Mouse (Mus musculus) hindbrain, embryonic 10.5 days (tissue): ENCODE measurements around the gene Fam45a. TPM values are rescaled to one million over a fixed set of nuclear protein-coding genes. Genes with fewer than 3 reads are reported as not detected.
"Not testable (repeated sequence)": the region's sequence is repeated elsewhere in the genome, so short reads cannot be mapped to it uniquely, and the experiment has no call there.

Experiments
- DNase-seq: peaks from one replicate; pipeline ENCODE4 v3.0.0-alpha.2; 2017; ENCODE audit warnings: low spot score
- H3K27ac ChIP-seq: fragments of 300-500 bp; sonication (generic); 2 replicates; pipeline ENCODE4 v1.5.1; 2016; ENCODE audit warnings: mild to moderate bottlenecking, moderate library complexity
- H3K27me3 ChIP-seq: fragments of 300-500 bp; sonication (generic); 2 replicates; pipeline ENCODE4 v1.6.1; 2016; ENCODE audit warnings: mild to moderate bottlenecking; ENCODE audit not compliant: poor library complexity, insufficient read depth, severe bottlenecking
- H3K36me3 ChIP-seq: fragments of 300-500 bp; sonication (generic); 2 replicates; pipeline ENCODE4 v1.6.1; 2016; ENCODE audit warnings: mild to moderate bottlenecking, moderate library complexity
- H3K4me1 ChIP-seq: fragments of 300-500 bp; sonication (generic); replicated peaks from 2 replicates; pipeline ENCODE4 v1.6.1; 2016; ENCODE audit warnings: mild to moderate bottlenecking
- H3K4me3 ChIP-seq: fragments of 300-500 bp; sonication (generic); 2 replicates; pipeline ENCODE4 v1.5.1; 2016; ENCODE audit warnings: mild to moderate bottlenecking, moderate library complexity
- H3K9me3 ChIP-seq: fragments of 300-500 bp; sonication (generic); 2 replicates; pipeline ENCODE4 v1.6.1; 2016; ENCODE audit warnings: mild to moderate bottlenecking, moderate library complexity
- WGBS: fragments of 180-500 bp; shearing (Covaris S2); methylation state at CpG from one replicate; pipeline ENCODE4 v1.1.7; 2016; 5-methylcytosine and 5-hydroxymethylcytosine counted together
- polyA plus RNA-seq: library from polyadenylated mRNA; unstranded; fragments of >200 nt; fragmentation: Nextera tagmentation; extraction: Ambion mirVana; gene quantifications from 2 replicates; pipeline ENCODE4 v1.2.1, GENCODE M21; 2016

Gene Fam45a
- polyA plus RNA-seq, 1 experiment from 2014 or later: 30.8 TPM

DNA sequence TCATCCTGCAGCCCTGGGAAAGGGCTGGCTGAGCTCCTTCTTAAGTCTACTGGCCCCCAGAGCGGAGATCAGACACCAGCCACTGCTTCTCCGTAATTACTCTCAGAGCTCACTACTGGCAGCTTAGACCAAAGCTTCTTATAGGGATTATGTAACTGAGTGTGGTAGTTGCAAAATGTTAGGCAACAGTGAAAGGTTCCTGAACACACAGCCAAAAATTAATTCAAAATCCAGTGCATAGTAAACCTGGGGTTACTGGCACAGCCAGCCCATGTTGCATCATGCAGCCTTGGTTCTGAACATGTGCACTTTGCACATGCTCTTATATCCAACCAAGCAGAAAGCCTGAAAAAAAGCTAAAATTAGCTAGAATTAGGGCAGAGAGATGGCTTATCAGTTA, 16.1 kb upstream of the Fam45a start:
- DNase-seq: no peak
- H3K27ac ChIP-seq: no peak overlapping the region
- H3K4me3 ChIP-seq: no peak overlapping the region
- 92% methylated on average over 2 of the region's 2 CpGs for WGBS
- no peaks in the 10 kb centered on the region for H3K27me3 ChIP-seq
- no peaks in the 10 kb centered on the region for H3K36me3 ChIP-seq
- H3K4me1 ChIP-seq: no peaks in the 10 kb centered on the region; the same call in 1 of the 2 replicates
- H3K9me3 ChIP-seq: no peaks in the 10 kb centered on the region

DNA sequence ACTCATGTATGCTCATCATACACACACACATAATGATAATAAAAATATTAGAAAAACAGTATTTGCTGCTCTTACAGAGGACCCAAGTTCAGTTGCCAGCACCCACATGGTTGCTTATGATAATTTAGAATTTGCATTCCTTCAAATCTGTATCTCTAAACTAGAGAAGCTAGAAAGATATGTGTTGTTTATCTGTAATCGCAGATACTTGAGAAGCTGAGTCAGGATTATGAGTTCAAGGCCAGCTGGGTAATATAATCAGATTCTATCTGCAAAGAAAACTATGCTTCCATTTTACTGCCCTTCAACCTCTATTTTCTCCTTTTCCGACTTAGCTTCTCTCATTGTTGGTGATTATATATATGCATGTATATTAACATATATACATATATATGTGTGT, 14.0 kb upstream of the Fam45a start:
- H3K36me3 ChIP-seq: no peaks in the 10 kb centered on the region
- no peak for DNase-seq
- whole genome bisulfite sequencing: 85% methylated on average over 2 of the region's 2 CpGs
- no peak overlapping the region for H3K27ac ChIP-seq
- H3K27me3 ChIP-seq: no peaks in the 10 kb centered on the region
- no peak overlapping the region for H3K4me3 ChIP-seq
- no peaks in the 10 kb centered on the region for H3K4me1 ChIP-seq
- no peaks in the 10 kb centered on the region for H3K9me3 ChIP-seq

DNA sequence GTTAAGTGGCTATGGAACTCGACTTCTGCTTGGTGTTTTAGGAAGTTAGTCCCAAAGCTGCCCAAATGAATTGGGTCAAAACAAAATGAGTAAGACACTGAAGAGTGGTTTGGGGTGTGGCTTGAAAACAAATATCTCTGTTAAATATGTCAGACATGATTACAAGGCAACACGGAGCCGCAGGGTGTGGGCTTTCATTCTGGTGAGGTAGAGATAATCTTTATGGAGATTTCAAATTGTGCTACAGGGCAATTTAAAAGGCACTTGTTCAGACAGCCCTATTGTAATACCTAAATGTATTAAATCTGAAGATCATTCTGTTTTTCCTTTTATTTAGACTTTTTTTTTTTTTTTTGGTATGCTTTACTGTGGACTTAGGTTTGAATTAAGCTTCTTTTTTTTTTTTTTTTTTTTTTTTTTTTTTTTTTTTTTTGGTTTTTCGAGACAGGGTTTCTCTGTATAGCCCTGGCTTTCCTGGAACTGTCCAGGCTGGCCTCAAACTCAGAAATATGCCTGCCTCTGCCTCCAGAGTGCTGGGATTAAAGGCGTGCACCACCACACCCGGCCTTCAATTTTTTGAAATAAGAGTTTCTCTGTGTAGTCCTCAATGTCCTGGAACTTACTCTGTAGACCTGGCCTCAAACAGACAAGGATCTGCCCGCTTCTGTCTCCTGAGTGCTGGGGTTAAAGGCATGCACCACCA, 11.4 kb upstream of the Fam45a start:
- Histone ChIP-seq H3K36me3 (no peaks in the 10 kb centered on the region), H3K4me3 (no peak overlapping the region), H3K27ac (no peak overlapping the region), H3K4me1 (no peaks in the 10 kb centered on the region), H3K27me3 (no peaks in the 10 kb centered on the region), H3K9me3 (no peaks in the 10 kb centered on the region)
- 82% methylated on average over 7 of the region's 7 CpGs for WGBS
- no peak for DNase-seq

DNA sequence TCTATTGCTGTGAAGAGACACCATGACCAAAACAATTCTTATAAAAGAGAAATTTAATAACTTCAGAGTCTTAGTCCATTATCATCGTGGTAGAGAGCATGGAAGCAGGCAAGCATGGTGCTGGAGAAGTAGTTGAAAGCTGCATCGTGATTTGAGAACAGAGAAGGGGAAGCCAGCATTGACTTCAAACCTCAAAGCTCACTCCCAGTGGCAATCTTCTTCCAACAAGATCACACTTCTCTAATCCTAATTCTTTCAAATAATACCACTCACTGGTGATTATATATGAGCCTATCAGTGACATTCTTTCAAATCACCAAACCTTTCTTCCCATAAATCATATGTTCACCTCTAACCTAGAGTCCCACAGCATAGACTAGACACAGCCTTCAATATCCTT, 6.5 kb upstream of the Fam45a start:
- WGBS: 72% methylated on average over 2 of the region's 2 CpGs
- H3K9me3 ChIP-seq: no peaks in the 10 kb centered on the region
- no peaks in the 10 kb centered on the region for H3K27me3 ChIP-seq
- H3K36me3 ChIP-seq: no peaks in the 10 kb centered on the region
- no peak overlapping the region for H3K4me3 ChIP-seq
- H3K4me1 ChIP-seq: no peaks in the 10 kb centered on the region
- no peak overlapping the region for H3K27ac ChIP-seq
- DNase-seq: no peak

DNA sequence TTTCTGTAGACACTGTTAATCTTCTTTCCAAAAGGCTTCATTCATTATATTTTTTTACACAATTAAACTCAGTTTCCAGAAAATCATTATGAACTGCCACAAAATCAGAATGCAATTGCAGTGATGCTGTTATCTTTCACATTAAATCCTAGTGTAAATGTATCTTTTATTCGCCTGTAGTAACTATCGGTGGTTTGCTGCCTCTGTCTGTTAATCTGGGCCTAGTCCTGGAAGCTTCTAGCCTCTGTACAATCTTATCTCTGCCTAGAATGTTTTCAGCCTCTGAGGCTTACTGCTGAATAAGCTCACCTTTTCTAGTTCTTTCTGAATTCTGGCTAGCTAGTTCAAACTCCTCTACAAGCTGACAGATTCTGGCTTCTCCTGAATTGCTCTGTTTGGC, 1.5 kb upstream of the Fam45a start:
- Histone ChIP-seq H3K36me3 (peaks cover 7% of the 10 kb centered on the region; the same call in 1 of the 2 replicates), H3K9me3 (no peaks in the 10 kb centered on the region), H3K27ac (no peak overlapping the region), H3K27me3 (no peaks in the 10 kb centered on the region), H3K4me3 (no peak overlapping the region), H3K4me1 (peaks cover 14% of the 10 kb centered on the region)
- 96% methylated on average over 2 of the region's 2 CpGs for WGBS
- DNase-seq: no peak

DNA sequence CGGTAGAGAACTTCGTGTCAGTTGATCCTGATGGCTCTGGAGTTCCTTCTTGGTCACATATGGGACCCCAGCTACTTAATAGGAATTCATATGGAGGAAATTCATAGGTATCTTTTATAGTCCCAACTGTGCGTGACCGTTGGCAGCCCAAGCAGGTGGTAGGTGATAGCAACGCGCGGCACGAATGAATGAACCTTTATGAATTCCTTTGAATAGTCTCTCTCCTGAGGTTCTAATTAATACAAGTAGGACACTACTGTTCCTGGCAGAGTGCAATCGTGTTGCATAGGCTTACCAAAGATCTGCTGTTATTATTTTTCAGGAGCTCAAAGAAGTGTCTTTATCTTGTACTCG, 628 bp downstream of the Fam45a start:
- H3K4me1 ChIP-seq: peaks cover 14% of the 10 kb centered on the region
- no peaks in the 10 kb centered on the region for H3K9me3 ChIP-seq
- H3K4me3 ChIP-seq: peak overlapping the region; percentile 76
- WGBS: 24% methylated on average over 10 of the region's 10 CpGs
- no peaks in the 10 kb centered on the region for H3K27me3 ChIP-seq
- peaks cover 27% of the 10 kb centered on the region for H3K36me3 ChIP-seq
- no peak for DNase-seq
- H3K27ac ChIP-seq: peak overlapping the region; percentile 93

DNA sequence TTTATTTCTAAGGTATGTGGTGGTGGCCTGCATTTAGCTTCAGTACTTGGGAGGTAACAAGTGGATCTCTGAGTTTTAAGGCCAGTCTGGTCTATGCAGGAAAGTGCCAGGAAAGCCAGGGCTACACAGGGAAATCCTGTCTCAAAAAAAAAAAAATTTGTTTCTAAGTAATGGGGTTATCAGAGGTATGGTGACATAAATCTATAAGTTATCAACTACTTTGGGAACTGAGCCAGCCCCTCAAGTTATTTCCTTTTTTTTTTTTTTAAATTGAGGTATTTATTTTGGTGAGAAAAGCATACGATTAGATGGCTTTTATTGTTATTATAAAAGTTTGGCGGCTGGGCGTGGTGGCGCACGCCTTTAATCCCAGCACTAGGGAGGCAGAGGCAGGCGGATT, 1.7 kb downstream of the Fam45a start:
- no peak overlapping the region for H3K27ac ChIP-seq
- no peaks in the 10 kb centered on the region for H3K9me3 ChIP-seq
- no peak overlapping the region for H3K4me3 ChIP-seq
- no peak for DNase-seq
- H3K4me1 ChIP-seq: peaks cover 14% of the 10 kb centered on the region
- H3K27me3 ChIP-seq: no peaks in the 10 kb centered on the region
- 98% methylated on average over 6 of the region's 6 CpGs for WGBS
- H3K36me3 ChIP-seq: peaks cover 33% of the 10 kb centered on the region

DNA sequence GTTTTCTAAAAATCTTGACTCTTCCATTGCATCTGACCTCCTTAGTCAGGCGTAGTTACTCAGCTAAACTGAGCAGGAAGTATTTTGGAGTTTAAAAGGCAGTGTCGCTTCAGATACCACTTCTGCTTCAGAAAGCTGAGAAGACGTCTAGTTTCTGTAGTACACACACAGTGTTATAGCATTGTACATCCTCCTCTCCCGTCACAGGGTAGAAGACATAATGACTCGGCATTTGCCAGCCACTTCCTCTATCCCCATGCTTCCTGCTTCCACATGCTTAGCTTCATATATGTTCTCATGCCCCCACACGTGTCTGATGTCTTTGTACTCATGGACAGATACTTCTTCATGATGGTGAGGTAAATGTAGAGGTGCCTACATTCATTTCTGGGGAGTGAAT, 7.3 kb downstream of the Fam45a start:
- 92% methylated on average over 6 of the region's 6 CpGs for whole genome bisulfite sequencing
- Histone ChIP-seq H3K27me3 (no peaks in the 10 kb centered on the region), H3K36me3 (peaks cover 86% of the 10 kb centered on the region), H3K4me3 (no peak overlapping the region), H3K4me1 (no peaks in the 10 kb centered on the region), H3K27ac (no peak overlapping the region), H3K9me3 (no peaks in the 10 kb centered on the region)
- DNase-seq: no peak

DNA sequence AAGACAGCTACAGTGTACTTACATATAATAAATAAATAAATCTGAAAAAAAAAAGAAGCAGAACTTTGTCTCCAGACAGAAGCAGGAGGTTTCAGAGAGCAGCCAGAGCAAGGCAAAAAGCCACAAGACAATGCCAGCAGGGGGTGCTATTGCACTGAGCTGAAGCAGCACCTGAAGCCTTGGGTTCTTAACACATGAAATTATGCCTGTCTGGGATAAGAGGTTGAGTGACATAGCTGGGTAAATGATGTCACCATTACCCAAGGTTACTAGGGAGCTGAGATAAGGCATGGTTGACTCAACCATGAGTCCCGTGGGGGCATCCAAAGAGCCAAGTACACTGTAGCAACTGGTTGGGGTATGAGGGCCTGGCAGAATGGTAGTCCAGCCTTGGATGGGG, 26.4 kb downstream of the Fam45a start:
- peaks cover 89% of the 10 kb centered on the region for H3K36me3 ChIP-seq
- H3K4me3 ChIP-seq: no peak overlapping the region
- no peaks in the 10 kb centered on the region for H3K4me1 ChIP-seq
- no peak overlapping the region for H3K27ac ChIP-seq
- H3K27me3 ChIP-seq: no peaks in the 10 kb centered on the region
- no peaks in the 10 kb centered on the region for H3K9me3 ChIP-seq
- DNase-seq: peak; percentile 68
- 82% methylated on average over 1 of the region's 1 CpGs for WGBS

DNA sequence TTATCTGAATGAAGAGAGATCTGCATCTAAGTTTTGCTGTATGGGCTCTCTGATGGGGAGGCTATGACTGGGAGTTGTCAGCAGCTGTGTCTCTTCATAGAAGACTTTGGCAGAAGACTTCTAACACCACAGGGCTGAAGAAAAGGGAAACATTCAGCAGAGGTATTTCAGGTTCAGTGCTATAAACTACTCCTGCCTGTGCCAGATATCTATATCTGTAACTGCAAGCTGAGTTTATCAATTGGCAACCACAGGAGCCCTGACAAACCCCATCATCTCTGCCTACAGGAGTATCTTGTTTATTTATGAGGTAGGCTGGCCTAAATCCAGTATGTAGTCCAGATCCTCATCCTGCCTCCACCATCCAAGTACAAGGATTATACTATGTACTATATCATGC, 31.9 kb downstream of the Fam45a start:
- Histone ChIP-seq H3K36me3 (peaks cover 50% of the 10 kb centered on the region), H3K27me3 (no peaks in the 10 kb centered on the region), H3K4me1 (no peaks in the 10 kb centered on the region), H3K4me3 (no peak overlapping the region), H3K9me3 (no peaks in the 10 kb centered on the region), H3K27ac (no peak overlapping the region)
- no peak for DNase-seq

DNA sequence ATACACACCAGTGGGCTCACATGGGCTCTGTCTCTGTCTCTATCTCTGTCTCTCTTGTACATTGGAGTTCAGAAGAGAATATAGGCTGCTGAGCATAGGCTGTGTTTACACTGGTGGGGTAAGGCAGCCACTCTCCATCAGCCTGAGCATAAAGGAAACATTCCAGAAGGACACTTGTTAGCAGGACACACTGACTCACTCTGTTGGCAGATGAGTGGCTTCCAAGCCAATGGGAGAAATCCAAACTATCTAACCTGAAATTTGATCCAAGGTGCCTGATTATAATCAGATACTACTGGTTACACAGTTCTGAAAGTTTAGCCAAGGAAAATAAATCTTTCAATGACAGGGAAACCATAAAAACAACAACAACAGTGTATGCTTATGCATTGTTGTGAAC, 34.3 kb downstream of the Fam45a start:
- Histone ChIP-seq H3K27me3 (no peaks in the 10 kb centered on the region), H3K4me1 (no peaks in the 10 kb centered on the region), H3K36me3 (peaks cover 41% of the 10 kb centered on the region), H3K27ac (no peak overlapping the region), H3K4me3 (no peak overlapping the region), H3K9me3 (no peaks in the 10 kb centered on the region)
- no peak for DNase-seq

DNA sequence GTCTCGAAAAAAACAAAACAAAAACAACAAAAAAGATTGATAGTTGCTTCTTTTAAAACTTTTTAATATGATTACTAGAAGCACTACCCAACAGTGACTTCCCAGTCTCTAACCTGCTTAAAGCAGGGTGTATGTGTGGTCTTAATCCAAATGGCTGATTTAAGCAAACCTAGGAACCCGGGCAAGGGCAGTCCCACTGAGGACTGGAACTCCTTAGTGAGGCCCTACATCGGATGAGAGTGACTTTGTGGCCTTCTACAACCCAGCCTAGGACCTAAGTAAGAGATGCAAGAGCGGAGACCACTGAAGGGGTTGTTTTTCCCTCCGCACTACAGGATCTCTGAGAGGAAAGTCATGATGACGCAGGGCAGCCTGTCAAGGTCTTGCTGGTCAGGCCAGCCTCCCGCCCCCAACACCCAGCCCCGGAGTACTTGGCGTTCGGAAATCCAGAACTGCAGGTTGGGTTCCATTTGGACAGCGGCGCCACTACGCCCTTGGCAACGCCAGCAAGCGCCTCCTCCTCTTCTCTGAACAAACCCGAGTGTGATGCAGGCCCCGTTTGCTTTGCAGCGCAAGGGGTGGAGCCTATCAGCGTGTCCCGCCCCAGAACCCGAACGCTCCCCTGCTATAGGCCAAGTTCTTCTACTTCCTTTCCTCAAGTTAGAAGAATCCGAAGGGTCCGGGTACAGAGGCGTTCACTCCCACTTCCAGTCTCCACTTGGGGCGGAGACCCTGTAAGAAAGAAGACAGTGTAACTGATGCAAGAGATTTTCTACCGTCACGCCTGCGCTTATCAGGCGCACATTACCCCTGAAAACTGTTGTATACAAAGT, 49.7 kb downstream of the Fam45a start, which contains the start of gene Sfxn4:
TSS of gene Sfxn4 (minus strand) at position 612 of the 833 bp plus-strand sequence.
- Histone ChIP-seq H3K9me3 (no peaks in the 10 kb centered on the region), H3K4me1 (peaks cover 10% of the 10 kb centered on the region), H3K27me3 (no peaks in the 10 kb centered on the region), H3K36me3 (peaks cover 35% of the 10 kb centered on the region), H3K4me3 (peak within 1 kb of the TSS; percentile 68), H3K27ac (peak within 1 kb of the TSS; percentile 88)
- 4% methylated on average over 30 of the region's 30 CpGs for WGBS
- DNase-seq: peak; percentile 91

DNA sequence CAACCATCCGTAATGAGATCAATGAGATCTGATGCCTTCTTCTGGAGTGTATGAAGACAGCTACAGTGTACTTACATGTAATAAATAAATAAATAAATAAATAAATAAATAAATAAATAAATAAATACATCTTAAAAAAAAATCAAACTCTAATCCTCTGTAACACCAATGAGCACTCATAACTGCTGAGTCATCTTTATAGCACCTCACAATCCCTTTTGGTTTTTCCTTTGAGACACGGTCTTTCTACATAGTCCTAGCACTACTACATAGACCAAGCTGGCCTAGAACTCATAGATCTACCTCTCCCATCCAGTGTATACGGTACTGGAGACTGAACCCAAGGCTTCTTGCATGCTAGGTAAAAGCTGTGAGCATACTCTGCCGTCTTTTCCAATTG, 54.8 kb downstream of the Fam45a start:
- not testable (repeated sequence) for H3K9me3 ChIP-seq, H3K27me3 ChIP-seq, DNase-seq, H3K27ac ChIP-seq, H3K4me3 ChIP-seq, H3K4me1 ChIP-seq
- 96% methylated on average over 4 of the region's 4 CpGs for WGBS
- peaks cover 63% of the 10 kb centered on the region for H3K36me3 ChIP-seq
